Mouse (Mus musculus): ENCODE results near the gene Tet3. TPM values are rescaled to one million over a fixed set of nuclear protein-coding genes. Genes with fewer than 3 reads are reported as not detected.

The Tet3 gene
- total RNA-seq, 1 experiment from 2014 or later = 49.9 TPM

DNA sequence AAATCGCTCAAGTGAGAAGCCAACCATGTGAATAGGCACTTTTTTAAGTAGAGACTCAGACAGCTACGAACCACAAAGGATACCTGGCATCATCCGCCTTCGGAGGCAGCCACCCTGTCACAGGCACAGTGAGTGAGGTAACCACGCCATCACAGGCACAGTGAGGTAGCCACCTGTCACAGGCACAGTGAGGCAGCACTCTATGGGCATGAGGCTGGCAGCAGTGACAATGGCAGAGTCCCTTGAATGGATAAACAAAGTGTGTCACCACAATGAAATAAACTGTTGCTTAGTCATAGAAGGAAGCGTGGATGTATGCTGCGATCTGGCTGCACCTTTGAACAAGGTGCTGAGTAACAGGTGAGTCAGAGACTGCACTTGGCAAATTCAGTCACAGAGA, 19.7 kb upstream of the Tet3 start:
- DNase-seq = no peak

DNA sequence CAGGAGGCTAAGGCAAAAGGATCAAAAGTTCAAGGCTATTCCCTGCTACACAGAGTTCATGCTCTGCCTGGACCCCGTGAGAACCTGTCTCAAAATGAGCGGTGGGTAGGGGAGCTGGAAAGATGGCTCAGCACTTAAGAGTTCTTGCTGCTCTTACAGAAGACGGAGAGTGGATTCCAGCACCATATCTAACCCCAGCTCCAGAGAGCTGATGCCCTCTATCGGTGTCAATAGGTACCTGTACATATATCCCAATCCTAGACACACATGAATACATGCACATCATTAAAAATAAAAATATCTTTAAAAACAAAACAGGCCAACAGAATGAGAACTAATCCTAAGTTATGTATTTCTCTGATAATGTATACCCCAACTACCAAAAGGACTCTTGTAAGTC, 19.3 kb upstream of the Tet3 start:
- DNase-seq = no peak

DNA sequence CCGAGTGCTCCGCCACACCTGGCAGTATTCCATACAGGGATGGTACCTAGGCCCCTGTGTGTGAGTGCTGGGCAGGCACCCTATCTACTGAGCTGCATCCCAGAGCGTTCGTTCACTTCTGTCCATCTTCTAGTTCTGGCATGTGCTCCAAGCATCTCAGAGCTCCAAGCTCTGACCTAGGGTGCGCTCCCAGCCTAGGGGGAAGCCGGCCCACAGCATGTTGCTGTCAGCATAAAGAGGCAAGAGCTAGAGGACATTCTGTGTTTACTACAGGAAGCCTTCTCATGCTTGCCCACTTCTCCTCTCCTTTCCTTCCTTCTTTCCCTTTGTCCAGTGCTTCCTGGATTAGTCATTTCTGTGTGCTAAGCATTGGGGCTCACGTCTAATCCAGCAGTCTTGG, 16.5 kb upstream of the Tet3 start:
- DNase-seq = no peak

DNA sequence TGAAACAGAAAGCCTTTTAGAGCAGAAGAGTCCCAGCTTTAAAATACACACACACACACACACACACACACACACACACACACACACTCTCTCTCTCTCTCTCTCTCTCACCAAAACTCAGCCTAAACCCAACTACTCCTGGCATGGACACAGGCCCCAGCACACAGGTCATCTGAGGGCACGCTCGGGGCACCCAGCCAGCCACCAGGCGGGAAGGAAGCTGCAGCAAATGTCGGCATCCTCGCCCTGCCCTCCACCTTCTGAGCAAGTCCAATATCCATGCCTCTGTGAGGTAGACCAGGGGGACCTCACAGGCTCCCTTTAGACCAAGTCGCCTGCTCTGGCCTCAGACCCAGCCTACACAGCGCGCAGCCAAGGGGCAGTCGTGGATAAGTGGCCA, 14.4 kb upstream of the Tet3 start:
- peak; percentile 81 for DNase-seq

DNA sequence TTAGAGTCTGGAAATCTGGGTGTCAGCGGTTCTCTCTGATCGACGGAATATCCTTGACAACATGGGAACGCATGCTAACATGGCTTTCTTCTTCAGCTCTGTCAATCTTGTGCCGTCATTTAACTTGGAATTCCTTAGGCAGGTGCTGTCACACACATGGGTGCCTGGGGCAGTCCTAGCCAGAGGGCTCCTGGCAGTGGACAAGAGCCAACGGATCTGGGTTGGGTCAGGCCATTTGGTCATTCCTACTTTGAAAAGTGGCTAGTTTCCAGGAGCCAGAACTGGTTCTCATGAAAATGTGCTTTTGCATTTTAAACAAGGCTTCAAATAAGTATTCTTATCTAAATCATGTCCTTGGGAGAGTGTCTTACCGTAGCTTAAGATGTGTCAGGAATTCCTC, 12.9 kb upstream of the Tet3 start:
- peak; percentile 54 for DNase-seq

DNA sequence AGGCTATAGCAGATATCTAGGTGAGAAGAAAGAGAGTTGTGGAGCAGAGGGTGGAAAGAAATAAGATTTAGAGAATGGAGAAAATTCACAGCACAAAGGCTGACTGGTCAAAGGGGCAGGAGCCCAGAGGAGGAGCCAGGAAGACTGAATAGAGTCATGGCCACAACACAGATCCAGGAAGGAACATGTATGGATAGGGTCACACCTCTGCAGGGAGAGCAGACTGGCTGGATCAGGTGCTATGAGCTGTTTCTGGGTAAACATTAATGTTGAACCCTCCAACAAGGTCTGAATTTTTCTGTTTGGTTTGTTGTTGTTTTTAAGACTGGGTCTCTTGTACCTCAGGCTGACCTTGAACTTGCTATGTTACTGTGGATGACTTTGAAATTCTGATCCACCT, 5.1 kb upstream of the Tet3 start:
- no peak for DNase-seq

DNA sequence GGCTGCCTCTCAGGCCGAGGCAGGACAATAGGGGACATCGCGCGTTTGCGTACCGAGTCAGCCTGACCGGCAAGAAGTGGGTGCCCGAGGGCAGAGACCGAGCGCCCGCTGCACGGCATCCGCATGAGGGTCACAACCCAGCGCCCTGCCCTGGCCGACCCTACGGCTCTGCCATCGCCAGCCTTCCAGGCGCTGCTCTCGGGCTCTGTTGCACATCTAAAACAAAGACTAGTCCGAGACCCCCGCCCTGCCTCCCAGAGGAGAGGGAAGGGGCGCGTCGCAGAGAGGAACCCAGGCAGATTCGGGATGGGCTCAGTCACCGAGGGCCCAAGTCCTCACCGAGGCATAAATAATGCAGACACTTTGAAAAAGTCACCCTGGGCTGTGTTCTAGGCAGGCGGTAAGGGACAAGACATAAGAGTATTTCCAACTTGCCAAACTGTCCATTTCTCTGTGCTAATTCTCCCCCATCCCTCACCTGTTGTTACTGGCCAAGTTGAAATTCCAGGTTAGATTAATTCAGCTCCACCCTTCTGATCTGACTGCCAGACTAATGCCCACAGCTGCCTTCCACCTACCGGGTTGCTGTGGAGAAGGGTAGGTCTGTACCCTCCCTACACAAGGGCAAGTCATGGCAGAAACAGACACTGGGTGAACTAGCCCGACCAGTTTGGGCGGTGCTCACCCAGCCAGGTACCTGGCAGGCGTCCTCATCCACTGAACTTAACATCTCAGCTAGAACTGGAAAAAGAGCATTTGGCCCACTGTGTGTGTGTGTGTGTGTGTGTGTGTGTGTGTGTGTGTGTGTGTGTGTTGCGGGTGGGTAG, 1.7 kb downstream of the Tet3 start:
- no peak for DNase-seq

DNA sequence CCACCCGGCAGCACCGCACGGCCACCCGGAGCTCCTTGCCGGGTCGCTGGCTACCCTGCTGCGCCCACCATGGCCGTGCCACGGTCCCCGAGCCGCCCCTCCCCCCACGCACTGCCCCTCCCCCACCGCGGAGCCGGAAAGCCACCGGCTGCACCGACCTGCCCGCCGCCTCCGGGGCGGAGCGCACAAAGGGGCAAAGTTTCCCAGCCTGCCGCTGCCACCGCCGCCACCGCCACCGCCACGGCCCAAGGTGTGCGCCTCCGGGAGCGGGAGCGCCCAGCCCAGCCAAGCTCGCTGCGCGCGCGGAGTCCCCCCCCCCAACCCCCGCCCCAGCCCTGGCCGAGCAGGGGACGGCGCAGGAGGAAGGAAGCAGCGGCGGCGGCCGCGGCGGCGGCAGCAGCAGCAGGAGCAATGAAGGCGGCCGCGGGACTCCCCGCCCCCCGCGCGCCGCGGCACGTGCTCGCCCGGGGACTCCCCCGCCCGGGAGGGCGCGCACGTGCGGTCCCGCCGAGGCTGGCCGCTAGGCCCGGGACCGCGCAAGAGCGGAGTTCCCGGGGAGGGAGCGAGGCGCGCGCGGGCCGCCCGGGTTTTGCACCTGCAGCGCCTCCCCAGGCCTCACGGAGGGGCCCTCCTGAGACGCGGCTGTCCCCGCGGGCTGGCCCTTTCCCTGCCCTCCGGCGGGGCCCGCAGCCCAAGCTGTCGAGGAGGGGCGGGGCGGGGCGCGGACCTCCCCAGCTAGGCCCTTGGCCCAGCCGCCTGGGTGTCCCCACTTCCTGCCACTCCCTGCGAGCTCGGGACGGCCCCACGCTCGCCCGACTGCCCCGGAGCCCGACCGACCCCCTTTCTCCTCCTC, 2.5 kb downstream of the Tet3 start:
- DNase-seq = peak; percentile 90

DNA sequence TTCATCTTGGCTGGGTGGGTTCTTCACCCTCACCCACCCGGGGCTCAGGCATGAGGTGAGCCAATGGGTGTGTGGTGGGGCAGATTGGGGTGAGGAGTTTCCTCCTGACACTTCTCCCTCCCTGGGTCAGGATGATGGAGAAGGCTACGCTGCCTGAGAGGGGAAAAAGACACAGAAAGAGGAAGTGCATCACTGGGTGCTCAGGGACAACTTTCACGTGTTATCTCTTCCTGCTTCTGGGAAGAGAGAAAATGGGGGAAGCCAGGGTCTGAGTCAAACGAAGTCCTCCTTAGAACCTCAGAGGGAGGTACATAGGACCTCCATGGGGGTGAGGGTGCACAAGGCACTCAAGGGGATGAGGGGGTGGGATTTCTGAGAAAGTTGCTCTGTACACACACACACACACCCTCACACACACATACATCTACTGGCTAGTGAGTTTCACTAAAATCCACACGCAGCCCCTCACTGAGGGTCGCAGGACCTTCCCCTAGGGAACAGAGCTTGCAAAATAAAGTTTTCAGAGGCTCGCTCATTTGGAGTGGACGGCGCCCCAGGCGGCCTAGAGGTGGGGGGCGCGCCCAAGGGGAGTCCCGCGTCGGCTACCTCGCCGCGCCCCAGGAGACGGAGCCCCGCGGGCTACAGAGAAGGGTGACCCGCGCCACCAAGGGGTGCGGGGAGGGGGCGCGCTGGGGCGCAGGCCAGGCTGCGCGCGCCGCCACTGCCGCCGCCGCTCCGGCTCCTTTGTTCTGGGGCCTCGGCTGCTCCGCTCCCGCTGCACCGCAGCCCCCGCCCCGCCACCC, 3.4 kb downstream of the Tet3 start:
- peak; percentile 44 for DNase-seq

DNA sequence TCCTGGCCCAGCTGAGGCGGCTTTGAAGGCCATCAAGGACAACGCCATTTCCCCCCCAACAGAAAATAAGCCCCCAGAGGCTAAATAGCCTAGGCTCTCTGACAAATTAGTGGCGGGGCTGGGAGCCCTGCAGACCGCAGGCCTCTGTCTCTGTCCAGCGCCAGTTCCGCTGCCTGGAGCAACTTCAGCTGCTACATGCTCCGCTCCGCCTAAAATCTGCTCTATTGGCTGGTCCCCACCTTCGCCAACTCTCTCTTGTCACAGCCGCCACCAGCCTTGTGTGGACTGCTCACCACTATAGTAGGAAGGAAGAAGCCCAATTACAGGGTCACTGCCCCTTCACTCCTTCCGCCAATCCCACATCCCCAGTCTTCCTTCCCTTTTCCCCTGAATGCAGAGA, 5.2 kb downstream of the Tet3 start:
- no peak for DNase-seq

DNA sequence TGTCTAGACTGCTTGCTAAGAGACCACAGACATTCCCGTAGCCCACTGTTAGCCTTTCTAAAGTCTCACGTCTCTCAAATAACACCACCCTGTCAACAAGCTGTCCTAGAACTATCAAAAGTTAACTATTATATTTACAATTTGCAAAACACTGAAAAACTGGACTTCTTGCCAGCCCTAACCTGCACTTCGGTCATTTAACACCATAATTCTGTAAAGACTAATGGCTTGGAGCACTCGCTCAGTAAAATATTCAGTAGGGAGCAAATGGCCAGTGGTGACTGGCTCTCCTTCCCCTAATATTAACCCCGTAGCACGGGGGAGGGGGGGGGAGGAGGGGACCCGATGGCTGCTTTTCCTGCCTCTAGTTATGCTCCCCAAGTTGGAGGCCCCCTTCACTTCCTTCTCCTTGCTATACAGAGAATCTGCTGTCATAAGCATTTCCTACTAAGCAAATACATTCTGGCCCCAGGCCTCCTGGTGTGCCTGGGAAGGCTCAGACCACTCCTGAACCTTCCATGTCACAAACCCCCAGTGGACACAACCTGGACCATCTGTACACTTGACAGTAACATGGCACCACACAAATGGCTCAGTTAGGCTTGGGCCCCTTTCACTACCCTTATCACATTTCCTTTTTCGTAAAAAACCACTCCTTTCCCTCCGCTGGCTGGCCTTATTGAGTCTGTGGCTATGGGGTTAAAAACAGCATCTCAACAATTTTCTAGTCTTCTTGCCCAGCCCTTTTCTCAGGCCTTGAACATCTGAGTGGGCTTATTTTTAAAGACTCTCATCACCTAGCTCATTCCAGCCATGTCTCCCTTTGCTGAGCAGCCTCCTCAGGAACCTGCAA, 8.2 kb downstream of the Tet3 start:
- DNase-seq = no peak

DNA sequence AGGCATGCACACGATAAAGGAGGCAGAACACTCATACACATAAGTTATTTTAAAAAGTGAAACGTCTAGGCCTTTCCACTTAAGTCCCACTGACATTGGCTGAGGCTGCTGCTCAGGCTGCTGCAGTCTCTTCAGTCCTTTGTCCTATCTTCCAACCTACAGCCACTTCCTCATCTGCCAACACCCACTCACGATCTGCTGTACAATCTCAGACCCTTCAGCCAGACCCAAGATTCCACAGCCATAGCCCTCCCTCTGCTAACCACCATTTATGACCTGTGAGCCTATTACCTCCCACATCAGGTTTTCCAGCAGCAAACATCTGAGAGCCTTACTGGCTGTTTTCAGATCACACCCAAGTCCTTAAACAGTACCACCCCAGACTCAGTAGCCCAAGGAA, 9.4 kb downstream of the Tet3 start:
- DNase-seq = no peak

DNA sequence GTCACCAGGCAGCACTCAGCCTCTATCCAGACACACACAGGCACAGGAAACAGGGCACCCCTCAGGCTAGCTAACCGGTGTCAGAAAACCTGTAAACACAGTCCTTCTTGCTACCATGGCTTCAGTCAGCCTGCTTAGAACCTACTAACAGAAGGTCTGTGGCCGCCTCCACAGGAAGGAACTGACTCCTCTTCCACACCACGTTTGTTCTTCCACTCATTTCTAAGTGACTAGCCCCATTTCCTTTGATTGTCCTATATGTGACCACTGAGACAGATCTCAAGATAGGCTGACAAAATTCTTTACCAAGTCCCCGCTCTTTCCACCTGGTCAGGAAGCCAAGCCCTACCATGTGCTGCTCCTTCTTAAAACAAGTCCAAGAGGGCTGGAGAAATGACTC, 10.0 kb downstream of the Tet3 start:
- DNase-seq = no peak

DNA sequence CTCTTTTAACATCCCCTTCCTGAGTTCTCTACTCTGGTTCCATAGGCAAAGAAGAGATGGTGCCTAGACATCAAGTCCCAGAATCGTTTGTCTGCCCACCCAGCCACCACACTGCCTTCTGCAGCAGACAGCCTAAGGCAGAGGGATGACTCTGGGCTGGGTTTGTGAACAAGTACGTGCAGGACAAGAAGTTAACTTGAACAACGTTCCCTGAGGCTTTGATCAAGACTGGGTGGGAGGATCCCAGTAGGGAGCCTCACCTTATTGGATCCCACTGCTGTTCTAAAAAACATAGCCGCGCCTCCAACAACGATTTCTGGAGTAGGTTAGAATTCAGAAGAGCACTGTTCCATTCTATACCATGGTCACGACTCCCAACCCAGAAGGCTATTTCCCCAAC, 11.9 kb downstream of the Tet3 start:
- no peak for DNase-seq

DNA sequence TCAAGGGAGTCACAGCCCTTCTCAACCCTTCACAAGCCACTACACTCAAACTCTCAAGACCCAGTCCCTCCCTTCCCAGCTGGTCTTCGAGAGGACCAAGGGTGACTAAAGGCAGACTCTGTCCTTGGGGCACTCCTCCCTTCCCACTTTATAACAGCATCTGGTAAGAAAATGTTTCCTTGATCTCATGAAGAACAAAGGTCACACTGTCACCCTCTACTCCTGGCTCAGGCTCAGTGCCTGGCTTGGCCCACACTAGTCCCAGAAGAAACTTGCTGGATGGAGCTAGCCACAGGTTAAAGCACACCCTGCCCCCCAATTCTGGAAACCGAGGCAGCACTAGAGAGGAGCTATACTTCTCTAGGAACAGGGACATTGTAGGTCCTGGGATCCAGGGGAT, 13.1 kb downstream of the Tet3 start:
- peak; percentile 23 for DNase-seq

DNA sequence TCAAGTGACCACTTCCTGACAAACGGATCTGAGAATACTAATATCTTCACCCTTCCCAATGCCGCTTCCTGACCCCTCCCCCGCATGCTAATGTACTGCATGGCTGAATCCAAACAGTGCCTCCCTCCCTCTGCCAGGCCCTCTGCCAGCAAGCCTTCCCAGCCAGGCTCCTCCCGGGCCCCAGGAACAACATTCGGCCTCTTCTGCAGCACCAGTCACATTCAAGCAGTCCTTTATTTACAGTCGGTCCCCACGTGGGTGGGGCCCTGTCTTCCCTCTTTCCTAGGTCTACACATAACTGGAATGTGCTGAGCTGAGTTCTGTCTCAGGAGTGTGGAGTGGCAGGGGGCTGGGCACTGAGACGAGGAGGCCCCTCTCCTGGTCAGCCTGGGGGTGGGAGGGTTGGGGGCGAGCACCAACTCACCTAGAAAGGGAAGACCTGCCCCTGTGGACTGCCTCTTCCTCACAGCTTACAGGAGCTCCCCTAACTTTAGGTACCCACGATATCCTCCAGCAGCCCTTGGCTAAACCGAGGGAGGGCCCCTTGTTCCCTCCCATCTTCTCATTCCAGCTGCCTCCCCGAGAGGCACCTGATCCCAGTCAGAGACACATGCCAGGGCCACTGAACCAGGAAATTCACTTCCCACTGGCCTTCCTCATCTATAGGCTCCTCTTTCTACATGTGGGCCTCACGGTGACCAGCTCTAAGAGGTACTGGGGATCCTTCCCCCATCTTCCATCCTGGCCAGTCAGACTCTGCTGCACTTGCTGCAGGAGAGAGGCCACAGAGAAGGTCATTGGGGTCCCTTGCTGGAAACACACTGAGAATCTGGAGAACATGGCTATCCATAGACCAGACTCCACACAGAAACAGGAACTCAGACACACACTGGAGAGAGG, 15.2 kb downstream of the Tet3 start:
- peak; percentile 91 for DNase-seq

DNA sequence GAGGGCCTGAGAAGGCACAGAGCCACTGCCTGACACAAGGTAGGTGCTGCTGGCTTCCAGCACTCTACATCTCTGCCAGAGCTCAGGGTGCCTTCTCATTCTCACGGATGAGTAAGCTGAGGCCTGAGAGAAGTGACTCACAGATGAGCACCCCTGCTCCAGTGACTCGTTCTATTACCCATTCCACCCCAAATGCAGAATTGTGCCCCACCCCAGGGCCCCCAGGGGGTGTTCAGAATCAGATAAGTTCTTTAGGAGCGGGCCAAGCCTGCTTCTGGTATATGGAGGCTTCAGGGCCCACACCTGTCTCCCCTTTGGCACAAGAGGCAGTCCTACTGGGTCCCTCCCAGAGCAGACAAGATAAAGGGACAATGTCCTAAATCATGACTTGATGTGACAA, 16.2 kb downstream of the Tet3 start:
- peak; percentile 62 for DNase-seq

DNA sequence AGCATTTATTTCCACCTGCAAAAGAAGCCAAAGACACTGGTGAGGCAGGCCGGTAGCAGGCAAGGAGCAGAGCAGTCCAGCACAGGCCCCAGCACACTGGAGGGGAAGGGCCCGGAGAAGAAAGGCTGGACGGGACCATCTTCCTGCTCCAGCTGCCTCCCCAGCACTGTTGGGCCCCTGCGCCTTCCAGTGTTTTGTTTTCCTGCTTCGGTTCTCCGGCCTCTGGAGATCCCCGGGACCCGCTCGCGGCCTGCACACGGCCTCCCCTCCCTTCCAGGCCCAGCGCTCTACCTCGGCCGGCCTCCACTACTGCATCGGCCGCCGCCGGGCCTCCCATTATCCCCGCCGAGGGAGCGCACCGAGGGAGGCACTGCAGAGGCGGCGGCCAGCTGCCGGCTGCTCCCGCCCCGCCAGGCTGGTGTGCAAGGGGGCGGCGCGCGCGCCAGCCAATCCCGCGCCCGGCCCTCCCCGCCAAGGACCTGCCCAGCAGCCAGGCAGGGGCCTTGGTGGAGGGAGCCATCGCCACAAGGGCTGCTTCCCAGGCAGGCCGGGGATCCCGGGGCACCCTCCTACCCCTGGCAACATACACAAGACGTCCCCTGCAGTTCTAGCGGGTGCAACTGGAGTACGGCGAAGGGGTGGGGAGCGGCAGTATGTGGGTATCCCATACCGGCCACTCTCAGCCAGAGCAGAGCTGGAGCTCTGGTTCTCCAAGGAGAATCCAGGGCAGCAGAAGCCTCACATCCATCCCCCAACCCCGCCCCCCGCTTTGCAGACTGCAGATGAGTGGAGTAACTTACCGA, 17.4 kb downstream of the Tet3 start:
- DNase-seq = peak; percentile 97

DNA sequence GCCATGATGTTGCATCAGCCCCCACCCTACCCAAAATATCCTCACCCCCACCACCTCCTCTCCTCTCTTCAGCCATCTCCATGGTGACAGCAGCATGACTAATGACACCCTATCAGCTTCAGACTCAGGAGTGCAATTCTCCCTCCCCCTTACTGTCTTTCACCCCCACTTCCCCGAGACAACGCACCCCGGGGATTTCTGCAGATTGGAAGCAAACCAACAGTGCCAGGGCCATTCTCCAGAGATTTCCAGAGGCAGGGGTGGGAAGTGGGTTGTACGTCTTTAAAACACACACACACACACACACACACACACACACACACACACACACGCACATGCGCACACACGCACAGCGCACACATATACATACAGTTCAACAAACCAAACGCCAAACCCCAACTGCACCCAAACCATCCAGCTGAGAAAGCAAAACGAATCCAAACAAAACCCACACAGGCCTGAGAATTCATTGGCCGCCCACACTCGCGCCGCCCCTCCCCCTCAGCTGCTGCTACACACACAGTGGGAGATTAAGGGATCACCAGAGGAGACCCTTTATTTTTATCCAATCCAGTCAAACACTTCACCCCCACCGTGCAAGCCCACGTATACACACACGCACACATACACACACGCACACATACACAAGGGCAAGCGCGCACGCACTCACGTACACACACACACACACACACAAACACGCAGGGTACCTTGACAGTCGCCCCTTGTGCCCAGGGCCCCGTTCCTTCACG, 18.2 kb downstream of the Tet3 start:
- peak; percentile 81 for DNase-seq
